Mouse (Mus musculus) intestine, postnatal 0 days (tissue): ENCODE measurements around the gene Kif18a. TPM values are rescaled to one million over a fixed set of nuclear protein-coding genes. Genes with fewer than 3 reads are reported as not detected.

Experiments used
- ATAC-seq: fragments of 200-750 bp; cut with Nextera tagmentation; 2 replicates; pipeline ENCODE4 v1.8.0; 2017; ENCODE audit warnings: mild to moderate bottlenecking, moderate TSS enrichment, moderate library complexity
- H3K27ac ChIP-seq: fragments of 300-500 bp; sonication (generic); 2 replicates; pipeline ENCODE4 v1.5.1; 2014; ENCODE audit warnings: mild to moderate bottlenecking, low read depth, low read length, moderate library complexity
- H3K27me3 ChIP-seq: fragments of 300-500 bp; sonication (generic); replicated peaks from 2 replicates; pipeline ENCODE4 v1.6.1; 2014; ENCODE audit warnings: low read length, mixed read lengths; ENCODE audit not compliant: control insufficient read depth, insufficient read depth
- H3K36me3 ChIP-seq: fragments of 300-500 bp; sonication (generic); 2 replicates; pipeline ENCODE4 v1.6.1; 2014; ENCODE audit warnings: mild to moderate bottlenecking, moderate library complexity; ENCODE audit not compliant: control insufficient read depth, insufficient read depth
- H3K4me1 ChIP-seq: fragments of 300-500 bp; sonication (generic); replicated peaks from 2 replicates; pipeline ENCODE4 v1.6.1; 2014; ENCODE audit warnings: antibody characterized with exemption, low read length, mixed read lengths; ENCODE audit not compliant: control insufficient read depth, insufficient read depth
- H3K4me2 ChIP-seq: fragments of 300-500 bp; sonication (generic); replicated peaks from 2 replicates; pipeline ENCODE4 v1.6.1; 2014; ENCODE audit warnings: low read depth, mild to moderate bottlenecking, moderate library complexity
- H3K4me3 ChIP-seq: fragments of 300-500 bp; sonication (generic); 2 replicates; pipeline ENCODE4 v1.5.1; 2014; ENCODE audit warnings: low read depth, low read length
- H3K9ac ChIP-seq: fragments of 300-500 bp; sonication (generic); 2 replicates; pipeline ENCODE4 v1.6.1; 2014; ENCODE audit warnings: mild to moderate bottlenecking, low read depth, low read length
- H3K9me3 ChIP-seq: fragments of 300-500 bp; sonication (generic); 2 replicates; pipeline ENCODE4 v1.6.1; 2016; ENCODE audit warnings: mixed run types; ENCODE audit not compliant: control insufficient read depth
- CTCF ChIP-seq: sonication (generic); IDR thresholded peaks from 2 replicates; pipeline ENCODE4 v1.5.1; 2016; ENCODE audit warnings: low read depth, mild to moderate bottlenecking, control low read depth, antibody characterized with exemption, moderate library complexity
- WGBS: fragments of 180-500 bp; shearing (Covaris S2); extraction: QIAGEN DNeasy Blood & Tissue Kit; methylation state at CpG from one replicate; pipeline ENCODE4 v1.1.7; 2014; 5-methylcytosine and 5-hydroxymethylcytosine counted together
- polyA plus RNA-seq: library from polyadenylated mRNA; unstranded; fragments of >200 nt; fragmentation: Nextera tagmentation; extraction: Ambion mirVana; gene quantifications from 2 replicates; pipeline ENCODE4 v1.2.1, GENCODE M21; 2015

Kif18a gene
- polyA plus RNA-seq, 1 experiment from 2014 or later, result 3.5 TPM

DNA sequence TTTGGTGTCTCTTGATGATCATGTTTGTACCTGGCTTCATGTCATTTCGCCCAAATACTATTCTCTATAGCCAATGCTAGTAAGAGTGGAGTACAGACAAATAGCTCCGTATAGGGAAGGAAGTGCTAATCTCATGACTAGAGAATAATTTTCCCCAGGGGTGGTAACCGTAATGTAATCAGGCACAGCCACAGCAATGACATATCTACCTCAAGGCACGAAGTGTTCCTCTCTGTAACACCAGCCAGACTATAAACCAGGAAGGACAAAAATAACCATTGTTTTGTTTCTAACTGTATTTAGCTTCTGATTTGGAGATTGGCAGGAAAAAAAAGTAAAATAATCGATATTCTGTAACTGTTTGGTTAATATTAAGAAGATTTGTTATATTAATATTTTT is 108.2 kb downstream of the Kif18a start:
- no peak for ATAC-seq
- no peak overlapping the region for H3K4me3 ChIP-seq
- no peaks in the 10 kb centered on the region for H3K27me3 ChIP-seq
- H3K27ac ChIP-seq, result no peak overlapping the region
- no peak overlapping the region for H3K4me2 ChIP-seq
- no peaks in the 10 kb centered on the region for H3K4me1 ChIP-seq
- no peaks in the 10 kb centered on the region for H3K36me3 ChIP-seq
- no peak overlapping the region for H3K9ac ChIP-seq
- WGBS, result 75% methylated on average over 5 of the region's 5 CpGs
- no peaks in the 10 kb centered on the region for H3K9me3 ChIP-seq
- TF ChIP-seq CTCF, result no peak

DNA sequence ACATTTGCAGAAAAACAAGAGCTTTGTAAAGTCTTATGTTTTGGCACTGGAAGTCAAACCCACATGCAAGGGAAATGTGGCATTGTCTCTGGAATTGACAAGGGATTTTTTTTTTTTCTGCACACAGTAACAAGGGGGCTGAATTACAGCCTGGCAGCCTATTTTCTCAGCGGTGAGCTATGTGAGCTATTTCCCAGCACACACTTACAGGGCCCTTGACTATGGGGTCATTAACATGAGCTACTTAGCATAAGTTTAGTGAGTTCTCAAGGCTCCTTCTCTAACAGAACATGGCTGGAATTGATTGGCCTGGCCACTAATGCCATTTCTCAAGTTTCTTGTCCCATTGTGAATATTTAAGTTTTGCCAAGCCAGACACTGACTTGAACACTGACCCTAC is 109.4 kb downstream of the Kif18a start:
- no peaks in the 10 kb centered on the region for H3K4me1 ChIP-seq
- H3K36me3 ChIP-seq, result no peaks in the 10 kb centered on the region
- no peak for TF ChIP-seq CTCF
- 36% methylated on average over 1 of the region's 1 CpGs for WGBS
- no peaks in the 10 kb centered on the region for H3K9me3 ChIP-seq
- H3K27ac ChIP-seq, result no peak overlapping the region
- no peak overlapping the region for H3K9ac ChIP-seq
- no peaks in the 10 kb centered on the region for H3K27me3 ChIP-seq
- H3K4me3 ChIP-seq, result no peak overlapping the region
- no peak overlapping the region for H3K4me2 ChIP-seq
- no peak for ATAC-seq

Other genes with a start within 250 kb of the Kif18a start
- 5.0 and 5.5 TPM in 2 replicates for gene Mettl15, start within 50 bp of the Kif18a start, polyA plus RNA-seq